Mouse (Mus musculus) cerebellum, adult 9-10 months (tissue): ENCODE measurements around the gene Pus10.
A peak's percentile ranks its signal among the peaks of the same experiment; 100 is the strongest.
"Not testable (repeated sequence)": the region's sequence is repeated elsewhere in the genome, so short reads cannot be mapped to it uniquely, and the experiment has no call there.

Source experiments
- DNase-seq: peaks from one replicate; pipeline ENCODE4 v3.0.0; 2022

The Pus10 gene

DNA sequence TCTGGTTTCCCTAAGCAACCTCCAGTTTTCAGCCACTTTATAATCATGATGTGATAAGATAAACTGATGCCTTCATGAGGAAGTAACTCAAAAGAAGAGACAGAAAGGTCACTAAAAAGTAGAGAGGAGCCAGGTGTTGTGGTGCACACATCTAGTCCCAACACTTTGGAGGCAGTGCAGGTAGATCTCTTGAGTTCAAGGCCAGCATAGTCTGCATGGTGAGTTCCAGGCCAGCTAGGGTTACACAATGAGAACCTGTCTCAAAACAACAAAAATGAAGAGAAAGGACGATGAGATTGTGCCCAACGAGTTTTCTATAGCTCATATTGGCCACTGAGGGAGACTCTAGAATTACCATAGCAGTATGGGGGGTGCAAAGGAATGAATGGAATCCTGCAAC lies 33.1 kb downstream of the Pus10 start:
- no peak for DNase-seq

DNA sequence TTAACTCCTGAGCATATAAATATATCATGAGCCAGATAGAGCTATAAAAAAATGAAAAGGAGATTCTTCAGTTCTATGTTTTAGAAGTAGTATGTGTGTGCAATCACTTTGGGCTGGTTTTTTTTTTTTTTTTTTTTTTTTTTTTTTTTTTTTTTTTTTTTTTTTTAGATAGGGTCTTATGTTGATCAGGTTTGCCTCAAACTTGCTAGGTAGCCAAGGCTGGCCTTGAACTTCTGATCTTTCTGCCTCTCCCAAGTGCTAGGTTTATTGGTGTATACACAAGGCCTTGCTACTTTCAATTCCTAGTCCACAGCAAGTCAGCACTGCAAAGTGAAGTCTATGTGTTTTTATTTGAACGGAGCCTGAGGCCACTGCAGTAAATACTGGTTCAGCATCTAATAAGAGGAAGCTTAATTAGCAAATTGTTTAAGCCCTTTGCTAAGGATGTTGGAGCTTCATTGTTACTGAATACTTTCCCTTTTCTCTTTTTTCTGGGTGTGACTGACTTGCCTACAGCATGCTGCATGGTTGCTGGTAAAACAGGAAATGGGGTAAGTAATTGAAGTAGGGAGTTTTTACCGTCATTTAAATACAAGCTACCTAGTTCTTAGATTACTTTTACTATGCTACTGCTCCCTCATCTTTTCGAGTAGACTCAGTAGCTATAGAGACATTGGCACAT lies 34.1 kb downstream of the Pus10 start:
- no peak for DNase-seq

DNA sequence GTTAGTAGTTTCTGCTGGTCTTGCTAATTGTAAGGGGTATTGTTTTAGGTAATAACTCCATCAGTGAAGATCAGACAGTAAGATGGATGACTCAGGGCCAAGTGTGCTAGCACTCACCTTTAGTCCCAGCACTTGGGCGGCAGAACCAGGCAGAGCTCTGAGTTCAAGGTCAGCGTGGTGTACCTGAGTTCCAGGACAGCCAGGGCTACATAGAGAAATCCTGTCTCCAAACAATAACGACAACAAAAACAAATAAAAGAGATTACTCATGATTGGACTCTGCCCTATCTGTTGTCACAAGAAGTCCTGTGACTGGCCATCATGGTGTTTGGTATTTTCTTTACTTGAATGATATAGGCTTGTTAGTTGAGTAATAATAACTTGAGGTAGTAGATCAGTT lies 36.4 kb downstream of the Pus10 start:
- DNase-seq, result no peak

DNA sequence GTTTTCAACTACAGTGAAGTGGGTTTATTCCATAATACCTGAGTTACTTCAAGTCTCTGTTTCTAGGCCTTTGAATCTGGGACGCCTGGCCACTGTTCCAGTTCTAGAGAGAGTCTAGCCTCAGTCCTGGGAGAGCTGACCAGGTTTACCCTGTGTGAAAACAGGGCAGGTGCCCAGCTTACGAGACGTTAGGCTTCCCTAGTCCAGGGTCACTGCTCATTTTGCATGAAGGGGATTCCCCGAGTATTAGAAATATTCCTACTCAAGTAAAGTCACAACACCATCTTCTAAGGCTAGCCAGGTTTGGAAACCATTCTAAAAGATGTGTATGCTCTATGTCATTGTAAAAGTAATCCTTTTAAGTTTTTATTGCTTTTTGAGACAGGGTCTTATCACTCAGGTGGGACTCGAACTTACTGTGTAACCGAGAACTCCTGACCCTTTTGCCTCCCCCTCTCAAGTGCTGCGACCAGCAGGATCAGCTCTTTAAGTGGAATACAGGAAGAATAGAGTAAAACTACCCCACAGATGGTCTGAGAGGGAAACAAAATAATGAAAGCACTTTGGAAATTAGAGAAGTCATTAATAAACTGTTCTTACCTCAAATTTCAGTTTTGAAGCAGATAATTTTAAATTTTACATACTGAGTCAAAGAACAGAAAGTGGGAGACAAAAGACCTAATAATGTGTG lies 39.3 kb downstream of the Pus10 start:
- DNase-seq, result no peak

DNA sequence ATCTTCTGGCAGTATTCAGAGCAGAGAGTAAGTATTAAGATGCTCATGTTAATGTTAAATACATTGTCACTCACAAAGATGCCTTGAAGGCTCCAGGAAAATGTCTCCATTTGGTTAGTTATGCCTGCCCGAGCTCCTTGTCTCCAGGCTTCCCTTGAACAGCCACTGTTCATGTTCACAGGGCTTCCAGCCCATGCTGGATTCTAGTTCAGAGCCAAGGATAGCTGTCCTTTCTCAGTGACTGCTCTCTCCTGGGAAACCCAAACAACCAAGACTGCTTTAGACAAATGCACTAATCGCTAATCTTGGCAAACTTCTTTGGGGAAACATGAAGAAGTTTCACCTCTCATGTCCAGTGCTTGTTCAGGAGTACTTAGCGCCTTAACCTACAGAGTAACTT lies 46.8 kb downstream of the Pus10 start:
- DNase-seq, result no peak

GRCm38 (mm10) chr11:23718856-23719255 lies 53.4 kb downstream of the Pus10 start:
- no peak for DNase-seq

DNA sequence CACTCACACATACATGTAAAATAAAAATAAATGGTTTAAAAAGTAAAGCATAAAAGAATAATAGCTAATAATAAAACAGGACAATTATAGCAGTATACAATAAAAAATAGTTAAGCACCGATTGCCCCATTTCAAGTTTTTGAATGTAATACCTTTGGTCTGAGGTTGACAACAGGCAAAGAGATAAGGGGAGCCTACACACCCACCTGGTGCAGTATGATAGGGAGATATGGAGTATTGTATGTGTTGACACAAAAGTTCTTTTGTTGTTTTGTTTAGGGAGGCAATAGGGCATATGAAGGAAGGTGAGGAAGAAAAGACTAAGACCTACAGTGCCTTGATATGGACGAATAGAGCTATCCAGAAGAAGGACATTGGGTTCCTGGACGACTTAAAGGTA lies 54.4 kb downstream of the Pus10 start:
- no peak for DNase-seq

- DNase-seq, result no peak
Measured at GRCm38 (mm10) chr11:23722326-23722725, 56.9 kb downstream of the Pus10 start.

DNA sequence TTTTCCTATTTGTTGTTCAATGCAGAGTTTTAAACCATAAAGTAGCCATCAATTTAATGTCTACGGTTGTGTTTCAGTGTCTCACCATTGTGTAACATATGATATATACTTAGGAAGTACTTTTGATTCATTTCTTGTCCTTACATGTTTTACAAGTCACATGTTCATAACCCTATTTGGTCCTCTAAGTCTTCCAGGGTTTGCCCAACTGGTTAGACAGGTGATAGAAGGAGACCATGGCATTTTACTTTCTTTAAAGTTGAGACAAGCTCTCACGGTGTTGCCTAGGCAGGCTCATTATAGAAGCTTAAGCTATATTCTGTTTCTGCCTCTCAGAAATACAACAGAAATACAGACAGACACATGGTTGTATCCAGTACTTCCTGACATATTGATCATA lies 60.4 kb downstream of the Pus10 start:
- no peak for DNase-seq

DNA sequence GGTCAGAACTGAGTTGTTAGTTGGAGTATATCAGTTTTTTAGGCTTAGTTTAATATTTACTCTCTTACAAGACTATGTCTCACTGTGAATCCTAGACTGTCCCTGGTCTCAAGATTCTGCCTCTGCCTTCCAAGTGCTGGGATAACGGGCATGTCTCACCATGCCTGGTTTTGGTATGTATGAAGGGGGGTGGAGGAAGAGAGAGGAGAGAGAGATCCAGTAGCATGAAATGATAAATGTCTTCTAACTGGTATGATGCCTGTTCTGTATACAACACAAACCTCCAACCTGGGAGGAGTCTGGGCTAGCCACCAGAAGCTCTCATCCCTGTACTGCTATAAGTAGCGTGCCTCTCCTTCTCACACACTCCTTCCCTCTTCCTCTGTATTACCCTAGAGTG lies 61.0 kb downstream of the Pus10 start:
- no peak for DNase-seq

DNA sequence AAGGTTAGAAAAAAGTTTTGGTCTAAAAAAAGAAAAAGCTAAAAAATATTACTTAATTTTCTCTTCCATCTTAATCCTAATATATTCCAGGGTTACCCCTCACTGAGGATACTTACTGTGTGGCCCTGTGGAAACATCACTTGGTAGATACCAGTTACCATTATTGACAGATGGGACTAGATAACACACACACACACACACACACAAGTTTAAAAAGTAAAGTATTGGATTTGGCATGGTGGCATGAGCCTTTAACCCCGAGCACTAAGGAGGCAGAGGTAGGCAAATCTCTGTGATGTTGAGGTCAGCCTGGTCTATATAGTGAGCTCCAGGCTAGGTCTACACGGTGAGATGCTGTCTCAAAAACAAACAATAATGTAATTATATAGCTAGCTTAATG lies 62.7 kb downstream of the Pus10 start:
- DNase-seq, result no peak

DNA sequence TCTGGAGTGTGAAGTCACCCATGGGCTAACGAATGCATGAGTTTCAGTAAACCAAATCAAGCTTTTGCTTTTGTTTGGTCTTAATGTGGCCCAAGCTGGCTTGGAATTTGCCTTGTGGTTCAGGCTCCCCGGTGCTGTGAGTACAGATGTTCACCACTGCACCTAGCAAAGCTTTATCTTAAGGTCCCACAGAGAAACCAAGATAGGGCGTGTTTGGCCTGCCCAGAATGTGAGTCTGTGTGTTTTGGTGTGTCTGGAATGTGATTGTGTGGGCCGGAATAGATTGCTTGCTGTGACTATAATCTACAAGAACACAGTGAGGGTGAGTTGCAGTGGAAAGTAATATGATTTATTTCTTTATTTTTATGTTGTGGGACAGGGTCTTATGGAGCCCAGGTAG lies 64.6 kb downstream of the Pus10 start:
- DNase-seq, result no peak

GRCm38 (mm10) chr11:23732840-23733239 lies 67.4 kb downstream of the Pus10 start:
- no peak for DNase-seq

- DNase-seq, result no peak
Measured at GRCm38 (mm10) chr11:23734749-23735286, 69.3 kb downstream of the Pus10 start.

DNA sequence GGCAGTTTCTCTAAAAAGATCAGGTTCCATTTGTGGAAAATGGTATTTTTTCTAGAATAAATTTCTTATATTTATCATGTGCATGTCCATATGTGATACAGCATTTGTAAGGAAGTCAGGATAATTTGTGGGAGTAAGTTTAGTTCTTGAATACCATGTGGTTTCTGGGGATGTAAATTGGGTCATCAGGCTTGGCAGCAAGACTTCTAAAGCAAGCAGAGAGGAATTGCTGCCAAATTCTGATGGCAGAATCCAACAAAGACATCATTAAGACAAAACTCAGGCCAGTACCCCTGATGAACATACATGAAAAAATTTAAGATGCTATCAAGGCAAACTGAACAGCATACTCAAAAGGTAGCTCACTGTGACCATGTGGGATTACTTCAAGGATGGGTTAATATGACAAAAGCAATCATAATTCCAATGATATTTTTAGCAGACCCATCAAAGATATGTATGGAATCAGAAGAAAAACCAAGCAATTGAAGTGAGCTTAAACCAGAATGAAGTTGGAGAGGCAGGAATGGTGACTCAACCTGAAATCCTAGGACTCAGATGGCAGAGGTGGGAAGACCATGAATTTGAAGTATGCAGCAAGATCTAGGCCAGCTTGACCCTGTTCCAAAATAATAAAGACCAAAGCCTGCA lies 70.5 kb downstream of the Pus10 start:
- peak; percentile 65 for DNase-seq

GRCm38 (mm10) chr11:23740895-23741294 lies 75.4 kb downstream of the Pus10 start:
- DNase-seq, result no peak

GRCm38 (mm10) chr11:23741386-23741785 lies 75.9 kb downstream of the Pus10 start:
- no peak for DNase-seq

DNA sequence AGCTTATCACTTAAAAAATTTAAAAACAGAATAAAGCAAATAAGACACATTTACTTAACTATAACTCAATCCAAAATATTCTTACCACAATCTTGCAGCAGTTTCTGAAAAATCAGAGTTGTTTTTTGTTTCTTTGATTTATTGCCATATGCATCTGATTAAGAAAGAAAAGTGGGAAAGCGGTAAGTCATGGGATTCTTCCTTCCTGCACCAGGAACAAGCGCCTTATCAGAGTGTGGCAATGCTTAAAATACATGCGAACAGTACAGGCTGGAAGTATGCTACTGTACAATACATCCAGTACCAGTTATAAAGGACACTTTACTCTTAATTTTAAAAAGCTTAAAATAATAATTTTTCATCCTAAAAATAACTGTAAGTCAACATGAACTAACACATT lies 78.9 kb downstream of the Pus10 start:
- DNase-seq, result no peak

GRCm38 (mm10) chr11:23746102-23746501 lies 80.6 kb downstream of the Pus10 start:
- DNase-seq, result no peak

GRCm38 (mm10) chr11:23753136-23753710 lies 87.7 kb downstream of the Pus10 start:
- no peak for DNase-seq

DNA sequence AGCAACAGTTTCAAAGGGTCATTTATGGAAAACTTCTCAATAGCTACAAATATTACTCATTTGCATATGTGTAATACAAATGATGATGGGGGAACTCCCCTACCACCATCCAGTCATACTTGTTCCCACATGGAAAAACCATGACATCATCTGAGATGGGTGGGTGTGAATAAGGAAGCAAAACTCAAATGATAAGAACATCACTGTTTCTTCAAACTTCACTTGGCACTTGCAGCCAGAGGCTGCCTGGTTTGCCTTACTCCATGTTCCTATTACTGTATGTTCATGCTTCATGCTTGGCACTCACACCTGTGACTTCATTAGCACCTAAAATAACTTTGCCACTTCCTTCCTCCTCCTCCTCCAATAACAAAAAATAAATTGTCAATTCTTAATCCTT lies 88.9 kb downstream of the Pus10 start:
- DNase-seq, result no peak

DNA sequence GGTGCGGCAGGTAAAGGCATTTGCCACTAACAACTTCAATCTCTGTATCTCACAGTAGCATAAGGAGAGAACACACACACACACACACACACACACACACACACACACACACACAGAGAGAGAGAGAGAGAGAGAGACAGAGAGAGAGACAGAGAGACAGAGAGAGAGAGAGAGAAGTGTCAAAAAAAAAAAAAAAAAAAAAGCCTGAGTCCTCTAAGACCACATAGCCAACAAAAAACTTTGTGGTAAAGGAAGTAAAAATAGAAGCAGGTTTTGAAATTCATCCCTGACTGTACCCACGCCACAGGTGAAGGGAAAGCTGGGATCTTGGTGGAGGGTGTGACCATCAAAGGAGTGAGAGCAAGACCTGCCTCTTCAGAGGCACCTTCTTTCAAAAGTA lies 92.7 kb downstream of the Pus10 start:
- DNase-seq, result no peak

- no peak for DNase-seq
Measured at GRCm38 (mm10) chr11:23762635-23763034, 97.2 kb downstream of the Pus10 start.

DNA sequence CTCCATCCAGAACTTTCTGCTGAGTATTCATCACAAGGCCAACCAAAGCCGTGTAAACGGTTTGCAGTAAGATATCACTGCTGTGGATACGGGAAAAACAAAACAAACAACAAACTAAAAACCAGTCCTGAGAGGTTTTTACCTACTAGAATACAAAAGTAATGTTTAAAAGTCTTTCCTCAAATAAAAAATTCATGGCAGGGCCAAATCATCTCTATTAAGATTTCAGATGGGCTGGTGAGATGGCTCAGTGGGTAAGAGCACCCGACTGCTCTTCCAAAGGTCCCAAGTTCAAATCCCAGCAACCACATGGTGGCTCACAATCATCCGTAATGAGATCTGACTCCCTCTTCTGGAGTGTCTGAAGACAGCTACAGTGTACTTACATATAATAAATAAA lies 101.9 kb downstream of the Pus10 start:
- DNase-seq, result not testable (repeated sequence)
